Mouse (Mus musculus): ENCODE measurements around the gene 4921524J17Rik. TPM values are rescaled to one million over a fixed set of nuclear protein-coding genes. Genes with fewer than 3 reads are reported as not detected.

4921524J17Rik gene
- total RNA-seq, 4 experiments from 2014 or later, result 9.8 to 12.3 (median 11.4) TPM

DNA sequence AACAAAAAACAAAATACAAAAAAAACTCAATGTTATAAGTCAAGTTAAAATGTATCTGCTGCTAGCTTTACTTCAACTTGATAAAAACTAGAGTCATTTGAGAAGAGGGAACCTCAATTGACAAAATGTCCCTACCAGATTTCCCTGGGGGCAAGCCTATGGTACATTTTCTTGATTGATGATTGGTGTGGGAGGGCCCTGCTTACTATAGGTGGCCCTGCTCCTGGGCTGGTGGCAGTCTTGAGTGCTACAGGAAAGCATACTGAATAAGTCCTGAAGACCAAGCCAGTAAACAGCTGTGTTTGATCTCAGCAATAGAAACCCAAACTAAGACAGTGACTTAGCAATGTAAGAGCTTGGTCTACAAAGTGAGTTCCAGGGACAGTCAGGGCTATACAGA lies 11.5 kb upstream of the 4921524J17Rik start:
- no peak for DNase-seq (ENCODE audit: low spot score in 2 of 2)

DNA sequence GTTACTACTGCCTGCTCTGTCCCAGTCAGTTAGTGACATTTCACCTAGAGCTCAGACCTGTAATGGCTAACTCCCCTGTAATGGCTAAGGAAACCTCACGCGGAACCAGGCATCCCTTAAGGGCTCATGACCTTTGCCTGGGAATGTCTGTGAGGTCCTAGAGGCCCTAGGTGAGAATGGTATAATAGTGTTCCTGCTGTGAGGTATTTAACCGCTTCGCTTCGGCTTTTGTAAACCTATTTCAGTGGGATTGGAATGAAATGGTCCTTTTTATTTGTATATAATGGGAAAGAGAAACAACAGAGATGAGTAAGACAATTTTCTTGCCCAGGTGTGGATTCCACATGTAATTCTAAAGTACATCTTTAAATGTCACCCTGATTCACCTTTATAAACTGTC lies 8.9 kb upstream of the 4921524J17Rik start:
- no peak for DNase-seq (ENCODE audit: low spot score in 2 of 2)

DNA sequence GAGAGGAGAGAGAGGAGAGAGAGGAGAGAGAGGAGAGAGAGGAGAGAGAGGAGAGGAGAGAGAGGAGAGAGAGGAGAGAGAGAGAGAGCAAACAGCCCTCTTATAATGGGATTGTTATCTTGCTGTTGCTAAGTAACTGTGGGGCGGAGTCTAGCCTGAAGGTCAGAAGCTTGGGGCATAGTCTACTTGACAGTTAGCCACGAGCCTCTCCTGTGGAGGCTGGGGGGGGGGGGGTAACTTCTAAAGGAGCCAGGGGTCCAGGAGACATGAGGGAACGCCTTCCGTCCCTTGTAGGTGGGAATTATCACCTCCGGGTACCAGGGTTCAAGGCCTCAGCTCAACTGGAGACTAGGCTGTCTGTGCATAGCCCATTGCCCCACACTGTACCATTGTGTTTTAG lies 3.1 kb upstream of the 4921524J17Rik start:
- no peak for DNase-seq (ENCODE audit: low spot score in 2 of 2)

DNA sequence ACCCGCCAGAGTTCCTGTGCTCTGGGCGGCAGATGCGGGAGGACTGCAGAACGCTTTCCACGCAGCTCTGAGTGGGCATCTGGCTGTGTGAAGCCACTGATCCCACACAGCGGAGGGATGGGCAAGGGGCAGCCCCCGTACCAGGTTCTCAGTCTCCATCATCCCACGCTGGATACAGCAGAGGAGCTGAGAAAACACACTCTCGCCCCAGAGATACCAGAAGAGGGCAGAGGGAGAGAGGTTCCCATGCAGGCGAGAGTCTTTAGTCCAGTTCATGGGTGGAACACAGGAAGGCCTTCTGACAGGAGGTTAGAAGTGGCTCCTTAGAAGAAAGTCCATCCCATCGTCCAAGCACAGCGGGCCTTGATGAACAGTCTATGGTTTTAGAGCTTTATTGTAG lies 2.2 kb upstream of the 4921524J17Rik start:
- DNase-seq (ENCODE audit: low spot score in 2 of 2), result no peak

DNA sequence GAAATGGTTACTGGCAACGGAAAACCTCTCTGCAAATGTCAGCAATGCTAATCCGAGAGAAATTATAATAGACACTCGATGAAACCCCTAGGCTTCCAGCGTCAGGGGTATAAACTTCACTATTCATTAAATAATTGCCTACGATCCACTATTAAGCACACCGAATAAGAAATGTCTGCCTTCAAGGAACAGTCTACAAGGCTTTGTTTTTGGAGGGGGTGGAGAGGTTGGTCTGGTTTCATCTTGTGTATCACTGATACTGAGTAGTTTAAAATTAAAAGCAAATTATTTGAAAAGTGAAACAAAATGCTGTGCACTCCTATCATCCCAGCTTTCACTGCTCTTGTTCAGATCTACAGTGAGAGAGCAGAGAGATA lies 372 bp upstream of the 4921524J17Rik start:
- DNase-seq (ENCODE audit: low spot score in 2 of 2), result no peak

DNA sequence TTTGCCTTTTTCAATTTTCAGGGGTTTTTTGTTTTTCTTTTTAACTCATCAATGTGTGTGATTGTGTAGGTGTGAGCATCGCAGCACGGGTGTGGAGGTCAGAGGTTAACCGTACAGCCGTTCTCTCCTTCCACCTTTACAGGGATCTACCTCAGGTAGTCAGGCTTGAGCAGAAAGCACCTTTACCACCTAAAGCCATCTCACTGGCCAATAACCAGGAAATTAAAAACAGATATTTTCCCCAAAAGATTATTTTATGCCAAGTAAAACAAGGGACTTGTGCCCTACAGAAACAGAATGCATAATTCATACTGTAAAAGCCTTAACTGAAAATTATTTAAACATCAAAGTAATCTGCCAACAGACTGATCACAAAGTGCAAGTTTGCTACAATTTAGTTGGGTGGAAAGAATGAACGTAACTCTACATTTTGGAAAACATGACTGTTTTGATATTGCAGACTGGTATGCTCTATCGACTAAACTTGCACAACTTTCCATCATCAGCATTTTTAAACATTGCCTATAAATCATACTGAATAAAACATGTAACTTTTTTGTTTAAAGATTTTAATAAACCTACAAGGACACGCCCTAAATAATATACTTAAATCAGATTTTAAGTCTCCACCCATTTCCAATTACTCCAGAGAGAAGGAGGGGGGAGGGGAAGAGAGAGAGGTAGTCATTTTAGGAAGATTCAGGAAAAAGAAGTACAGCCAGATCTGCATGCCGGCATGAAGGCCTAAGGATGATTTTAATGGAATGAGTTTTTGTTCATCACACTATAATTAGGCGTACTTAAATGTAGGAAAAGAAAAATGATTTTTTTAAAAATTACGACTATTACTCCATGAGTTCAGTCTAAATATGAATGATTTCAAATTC lies 1.1 kb downstream of the 4921524J17Rik start:
- no peak for DNase-seq (ENCODE audit: low spot score in 2 of 2)

DNA sequence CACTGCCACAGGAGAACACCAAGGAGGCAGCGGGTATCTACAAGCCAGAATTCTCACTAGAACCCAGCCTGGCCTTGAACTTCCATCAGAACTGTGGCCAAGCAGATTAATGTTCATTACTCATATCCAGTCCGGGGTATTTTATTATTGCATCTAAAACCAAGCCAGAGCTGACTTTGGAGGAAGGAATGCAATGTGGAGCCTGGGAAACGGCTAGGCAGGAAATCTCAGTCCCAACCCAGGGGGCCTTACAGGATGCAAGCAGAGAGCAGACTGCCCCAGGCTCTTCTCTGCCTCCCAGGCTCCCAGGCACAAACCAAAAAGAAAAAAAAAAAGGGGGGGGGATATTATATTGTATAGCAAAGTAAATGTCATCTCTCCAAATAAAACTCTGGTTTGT lies 1.8 kb downstream of the 4921524J17Rik start:
- no peak for DNase-seq (ENCODE audit: low spot score in 2 of 2)

DNA sequence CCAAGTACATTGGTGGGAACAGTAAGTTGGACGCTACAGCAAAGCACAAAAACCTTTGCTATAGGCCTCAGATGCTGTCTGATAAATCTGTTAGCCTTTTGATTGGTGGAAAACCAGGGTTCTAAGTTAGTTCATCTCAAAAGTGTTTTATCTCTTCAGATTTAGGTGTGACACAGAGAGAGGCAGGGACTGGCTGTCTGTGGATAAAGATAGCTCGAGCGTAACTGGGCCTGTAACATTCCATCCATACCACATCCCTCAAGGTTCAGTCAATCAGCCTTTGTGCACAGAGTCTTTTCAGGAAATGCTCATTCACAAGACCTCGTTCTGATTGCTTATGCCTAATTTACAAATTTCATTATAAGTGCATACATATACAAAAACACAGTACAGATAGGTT lies 3.4 kb downstream of the 4921524J17Rik start:
- no peak for DNase-seq (ENCODE audit: low spot score in 2 of 2)

DNA sequence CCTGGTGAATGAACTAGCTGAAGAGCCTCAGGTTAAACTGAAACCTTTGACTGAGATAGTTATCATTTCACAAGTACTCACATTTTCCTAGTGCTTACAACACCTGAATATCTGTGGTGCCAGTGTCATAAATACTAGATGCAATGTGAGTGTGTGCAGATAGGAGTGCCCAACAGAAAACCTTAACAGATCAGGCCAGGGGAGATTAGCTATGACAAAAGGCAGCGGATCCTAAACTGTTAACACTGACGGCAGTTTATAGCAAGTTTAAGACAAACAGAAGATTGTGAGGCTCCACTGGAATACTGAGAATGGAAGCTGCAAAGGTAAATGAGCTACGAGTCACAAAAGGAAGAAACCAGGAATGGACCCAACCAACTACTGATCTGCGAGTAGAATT lies 5.6 kb downstream of the 4921524J17Rik start:
- DNase-seq (ENCODE audit: low spot score in 2 of 2), result no peak

DNA sequence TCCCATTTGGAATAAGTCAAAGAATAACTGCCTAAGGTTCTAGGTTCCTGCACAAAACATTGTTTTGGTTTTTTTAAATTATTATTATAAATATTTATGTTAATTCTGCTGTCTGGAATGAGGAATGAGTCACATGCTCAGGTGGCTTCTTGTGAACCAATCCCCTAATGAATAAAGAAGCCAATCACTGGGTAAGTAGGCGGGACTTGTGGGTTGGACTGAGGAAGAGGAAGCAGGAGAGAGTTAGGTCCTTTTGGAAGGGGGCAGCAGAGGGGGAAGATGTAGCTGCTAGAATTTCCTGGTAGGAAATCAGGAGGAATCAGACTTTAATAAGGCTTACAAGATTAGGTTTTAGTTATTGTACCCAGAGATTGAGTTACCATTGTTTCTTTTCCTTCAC lies 11.3 kb downstream of the 4921524J17Rik start:
- DNase-seq (ENCODE audit: low spot score in 2 of 2), result no peak

DNA sequence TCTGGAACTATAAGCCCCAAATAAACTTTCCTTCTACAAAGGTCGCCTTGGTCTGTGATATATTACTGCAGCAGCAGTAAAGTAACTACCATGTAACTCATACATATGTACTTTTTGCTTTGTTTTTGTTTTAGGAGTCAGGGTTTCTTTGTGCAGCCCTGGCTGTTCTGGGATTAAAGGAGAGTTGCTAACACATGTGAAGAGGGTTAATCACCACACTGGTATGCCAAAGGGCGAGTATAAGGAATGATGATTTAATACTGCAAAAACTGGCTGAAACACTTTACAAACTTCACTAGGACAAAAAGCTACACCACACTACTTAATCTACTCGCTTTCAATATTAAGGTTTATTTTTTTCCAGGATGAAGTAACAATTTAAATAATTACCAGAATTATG lies 24.1 kb downstream of the 4921524J17Rik start:
- DNase-seq (ENCODE audit: low spot score in 2 of 2), result no peak

DNA sequence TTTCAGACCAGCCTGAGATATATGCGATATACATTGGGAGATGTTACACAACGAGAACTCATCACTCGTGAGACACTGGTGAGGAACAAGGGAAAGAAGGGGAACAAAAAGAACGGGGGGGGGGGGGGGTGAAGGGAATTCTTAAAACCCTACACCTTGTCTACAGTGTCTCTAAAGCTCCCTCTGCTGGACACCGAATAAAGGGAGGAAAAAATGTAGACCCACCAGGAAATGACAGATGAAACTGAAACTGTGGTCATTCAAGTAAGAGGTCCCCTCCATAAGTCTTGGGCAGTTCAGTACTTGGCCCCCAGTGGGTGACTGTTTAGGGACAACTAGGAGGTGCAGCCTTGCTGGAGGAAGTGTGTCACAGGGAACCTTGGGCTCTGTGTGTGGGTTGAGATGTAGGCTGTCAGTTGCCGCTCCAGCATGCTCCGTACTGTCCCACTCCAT lies 24.6 kb downstream of the 4921524J17Rik start:
- DNase-seq (ENCODE audit: low spot score in 2 of 2), result peak in 1 of 2 experiments; percentile 24

DNA sequence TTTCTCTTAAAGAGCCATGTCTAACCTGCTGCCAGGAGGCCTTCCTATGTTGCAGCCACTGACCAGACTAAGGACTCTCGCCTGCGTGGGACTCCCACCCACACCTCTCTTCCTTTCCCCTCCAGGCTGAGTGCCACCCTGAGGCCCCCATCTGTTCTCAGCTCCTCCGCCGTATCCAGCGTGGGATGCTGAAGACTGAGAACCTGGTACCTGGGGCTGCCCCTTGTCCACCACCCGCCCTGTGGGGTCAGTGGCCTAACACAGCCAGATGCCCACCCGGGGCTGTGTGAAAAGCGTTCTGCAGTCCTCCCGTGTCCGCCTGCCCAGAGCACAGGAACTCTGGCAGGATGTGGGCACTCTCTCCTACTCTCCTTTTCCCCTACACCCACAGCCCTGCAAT lies 26.7 kb downstream of the 4921524J17Rik start:
- DNase-seq (ENCODE audit: low spot score in 2 of 2), result no peak

DNA sequence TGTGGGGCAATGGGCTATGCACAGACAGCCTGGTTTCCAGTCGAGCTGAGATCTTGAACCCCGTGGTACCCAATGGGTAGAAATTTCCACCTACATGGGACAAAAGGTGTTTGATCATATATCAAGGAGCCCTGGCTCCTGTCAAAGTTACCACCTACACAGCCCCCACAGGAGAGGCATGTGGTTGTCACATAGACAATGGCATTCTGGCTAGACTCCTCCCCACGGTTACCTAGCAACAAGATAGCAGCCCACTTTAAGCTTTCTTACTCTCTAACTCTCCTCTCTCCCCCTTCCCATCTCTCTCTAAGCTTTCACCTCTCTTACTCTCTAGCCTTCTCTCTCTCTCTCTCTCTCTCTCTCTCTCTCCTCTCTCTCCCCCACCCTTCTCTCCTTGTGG lies 27.2 kb downstream of the 4921524J17Rik start:
- no peak for DNase-seq (ENCODE audit: low spot score in 2 of 2)

DNA sequence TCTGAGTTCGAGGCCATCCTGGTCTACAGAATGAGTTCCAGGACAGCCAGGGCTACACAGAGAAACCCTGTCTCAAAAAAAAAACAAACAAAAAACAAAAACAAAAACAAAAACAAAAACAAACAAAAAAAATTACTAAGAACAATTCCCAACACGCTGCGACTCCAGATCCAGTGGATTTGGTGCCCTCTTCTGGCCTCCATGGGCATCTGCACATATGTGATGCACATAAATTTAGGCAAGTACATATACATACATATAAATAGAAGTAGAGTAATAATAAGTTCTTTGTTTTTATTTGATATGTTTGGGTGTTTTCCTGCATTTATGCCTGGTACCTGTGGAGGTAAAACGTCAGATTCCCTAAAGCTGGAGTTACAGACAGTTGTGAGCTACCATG lies 34.1 kb downstream of the 4921524J17Rik start:
- no peak for DNase-seq (ENCODE audit: low spot score in 2 of 2)

DNA sequence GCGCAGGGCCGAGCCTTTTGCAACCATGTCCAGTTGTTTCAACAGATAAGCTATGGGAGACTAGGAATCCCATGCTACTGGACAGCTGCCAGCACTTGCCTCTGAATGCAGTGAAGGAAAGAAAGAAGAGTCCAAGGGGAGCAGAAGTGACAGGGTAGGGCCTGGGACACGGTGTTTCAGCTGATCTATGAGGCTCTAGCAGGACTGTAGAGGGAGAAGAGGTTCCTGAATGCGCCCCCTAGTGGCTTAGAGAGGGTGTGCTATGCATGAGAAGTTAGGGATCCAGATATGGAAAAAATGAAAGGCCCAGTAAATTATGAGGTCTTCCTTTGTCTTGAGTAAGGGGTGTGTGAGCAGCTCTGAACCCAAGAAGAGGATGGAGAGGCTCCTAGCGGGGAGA lies 35.1 kb downstream of the 4921524J17Rik start:
- peak in 1 of 2 experiments; percentile 30 for DNase-seq (ENCODE audit: low spot score in 2 of 2)

DNA sequence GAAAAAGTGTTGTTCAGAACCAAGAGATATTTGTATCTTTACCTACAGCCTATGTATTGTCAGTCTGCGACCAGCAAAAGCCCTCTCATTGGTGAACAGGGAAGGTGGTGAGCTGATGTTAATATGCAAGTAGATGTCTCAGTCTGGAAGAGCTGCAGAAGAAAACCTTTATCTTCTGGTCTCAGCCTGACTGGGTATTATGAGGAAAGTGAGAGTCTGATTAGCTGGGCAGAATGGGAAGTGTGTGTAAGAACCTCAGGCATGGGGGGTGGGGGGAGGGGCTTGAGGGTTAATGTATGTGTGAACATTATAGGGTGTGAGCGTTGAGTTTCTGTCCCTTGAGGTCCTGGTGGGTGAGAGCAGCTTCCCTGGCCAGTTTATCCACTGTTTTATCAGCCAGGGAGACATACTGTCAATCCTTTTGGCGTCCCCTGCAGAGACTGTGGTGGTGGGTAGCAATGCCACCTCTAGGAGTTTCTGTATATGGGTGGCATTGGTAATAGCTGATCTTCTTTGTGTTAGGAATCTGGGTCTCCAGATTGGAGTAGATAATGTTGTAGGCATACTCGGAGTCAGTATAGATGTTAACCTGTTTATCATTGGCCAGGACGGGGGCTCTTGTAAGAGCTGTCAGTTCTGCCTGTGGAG lies 36.1 kb downstream of the 4921524J17Rik start:
- DNase-seq (ENCODE audit: low spot score in 2 of 2), result no peak

DNA sequence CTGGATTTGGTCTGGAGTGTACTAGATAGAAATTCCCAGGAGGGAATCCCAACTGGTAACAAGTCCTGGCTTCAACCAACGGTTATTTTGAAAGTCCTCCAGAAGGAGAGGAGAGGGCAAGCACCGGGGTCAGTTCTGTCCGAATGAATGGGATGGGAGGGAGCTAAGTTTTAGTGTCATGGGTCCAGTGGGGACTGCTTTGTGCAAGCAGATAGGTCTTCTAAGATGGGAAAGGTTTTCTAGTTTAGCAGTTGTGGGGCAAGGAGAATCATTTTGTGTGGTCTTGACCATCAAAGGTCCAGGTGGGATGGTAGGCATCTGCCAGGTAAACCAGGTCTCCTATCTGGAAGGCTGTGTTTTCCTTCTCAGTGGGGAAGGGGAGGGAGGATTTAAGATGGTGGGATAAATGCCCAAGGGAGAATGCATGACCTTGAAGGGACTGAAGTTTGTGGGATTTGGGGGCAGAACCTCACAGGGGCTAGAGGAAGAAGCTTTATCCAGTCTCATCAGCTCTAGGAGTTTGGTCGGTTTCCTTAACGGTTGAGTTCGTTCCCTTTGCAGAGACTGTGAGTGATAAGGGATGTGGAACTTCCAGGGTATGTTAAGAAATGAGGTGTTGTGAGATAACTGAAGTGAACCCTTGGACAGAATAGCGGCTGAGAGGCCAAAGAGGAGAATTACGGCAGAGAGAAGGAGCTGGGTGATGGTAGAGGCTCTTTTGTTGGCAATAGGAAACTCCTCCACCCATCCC lies 36.8 kb downstream of the 4921524J17Rik start:
- no peak for DNase-seq (ENCODE audit: low spot score in 2 of 2)

DNA sequence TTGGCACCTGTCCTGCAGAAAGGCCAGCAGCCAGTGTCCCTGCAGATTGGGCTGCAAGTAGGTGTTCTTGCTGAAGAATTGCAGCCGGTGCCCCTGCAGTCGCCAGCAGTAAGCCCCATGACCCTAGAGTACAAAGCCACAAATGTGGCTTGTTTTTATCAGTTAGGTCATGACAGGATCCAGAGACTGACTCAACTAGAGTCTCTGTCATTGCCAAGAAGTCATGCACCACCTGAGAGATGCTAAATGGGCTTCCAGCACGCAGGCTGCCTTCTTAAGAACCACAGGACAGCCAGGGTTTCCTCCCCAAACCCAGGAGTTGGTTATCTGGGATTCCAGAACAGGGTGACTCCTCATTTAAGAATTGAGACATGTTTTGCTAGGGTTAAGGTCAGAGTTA lies 37.6 kb downstream of the 4921524J17Rik start:
- no peak for DNase-seq (ENCODE audit: low spot score in 2 of 2)

DNA sequence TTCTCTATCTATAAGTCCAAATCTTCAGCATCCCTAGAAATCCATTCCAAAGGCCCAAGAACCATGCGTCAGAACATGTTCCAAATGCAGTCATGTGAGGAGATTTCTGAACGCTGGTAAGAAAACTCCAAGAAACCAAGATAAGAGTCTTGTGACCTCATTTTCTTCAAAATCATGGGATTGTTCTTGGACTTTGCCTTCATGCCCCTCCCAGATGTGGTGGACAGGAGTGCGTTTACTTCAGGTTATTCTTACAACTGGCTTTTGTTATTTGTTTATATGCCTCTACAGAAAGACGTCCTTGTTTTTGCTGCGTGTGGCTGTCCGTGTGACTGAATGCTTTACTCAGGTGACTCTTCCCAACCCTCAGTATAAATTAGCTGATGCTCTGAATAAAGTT lies 39.4 kb downstream of the 4921524J17Rik start:
- DNase-seq (ENCODE audit: low spot score in 2 of 2), result no peak

DNA sequence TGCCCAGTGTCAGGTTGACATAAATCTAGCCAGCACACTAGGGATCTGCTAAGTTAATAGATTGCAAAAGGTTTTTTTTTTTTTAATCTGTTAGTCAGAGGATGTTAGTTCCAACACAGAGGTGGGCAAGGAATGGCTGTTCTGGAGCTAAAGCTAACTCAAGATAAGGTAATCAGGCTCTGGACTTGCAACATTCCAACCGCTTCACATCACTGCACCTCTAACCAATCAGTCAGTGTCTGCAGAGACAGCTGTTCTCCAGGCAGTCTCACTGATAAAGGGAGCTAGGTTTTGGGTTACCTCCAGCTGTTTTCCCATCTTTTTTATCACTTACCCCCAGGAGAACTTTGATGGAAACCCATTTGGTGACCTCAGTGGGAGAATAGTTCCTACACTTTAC lies 41.2 kb downstream of the 4921524J17Rik start:
- DNase-seq (ENCODE audit: low spot score in 2 of 2), result no peak

DNA sequence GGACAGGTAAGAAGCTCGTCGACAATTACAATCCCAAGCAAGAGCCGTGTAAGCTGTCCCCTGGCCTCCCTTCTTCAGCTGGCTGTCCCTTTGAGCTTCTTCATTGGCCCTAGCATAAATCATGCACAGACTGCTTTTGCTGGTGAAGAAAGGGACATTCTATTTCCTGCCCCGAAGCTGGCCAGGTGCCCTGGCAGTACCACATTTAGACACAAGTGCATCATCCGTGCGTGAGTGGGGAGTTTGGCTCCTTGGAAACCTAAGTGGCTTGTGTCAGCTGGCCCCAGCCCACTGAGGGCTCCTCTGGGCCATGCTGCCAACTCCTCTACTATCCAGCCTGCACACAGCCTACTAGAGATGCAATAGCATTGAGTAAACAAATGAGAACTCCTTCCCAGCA lies 46.4 kb downstream of the 4921524J17Rik start, which contains the start of gene Mylk3:
TSS of gene Mylk3 (minus strand) at position 141 of the 400 bp plus-strand sequence.
- no peak for DNase-seq (ENCODE audit: low spot score in 2 of 2)

Measured in layer of hippocampus, adult 8-10 months (tissue).